Mouse (Mus musculus) bone marrow macrophage, adult 2 months (primary cell): ENCODE measurements around the gene Npas3. TPM values are rescaled to one million over a fixed set of nuclear protein-coding genes. Genes with fewer than 3 reads are reported as not detected.
A peak's percentile ranks its signal among the peaks of the same experiment; 100 is the strongest.

Experiments used
- H3K27ac ChIP-seq: 2 replicates; pipeline ENCODE4 v1.5.1; 2012; ENCODE audit warnings: low read depth, low read length; ENCODE audit not compliant: insufficient read depth
- H3K4me1 ChIP-seq: 2 replicates; pipeline ENCODE4 v1.6.1; 2012; ENCODE audit warnings: low read length; ENCODE audit not compliant: control insufficient read depth, insufficient read depth
- H3K4me3 ChIP-seq: 2 replicates; pipeline ENCODE4 v1.5.1; 2012; ENCODE audit warnings: mild to moderate bottlenecking, low read length, moderate library complexity; ENCODE audit not compliant: insufficient read depth
- CTCF ChIP-seq: IDR thresholded peaks from 2 replicates; pipeline ENCODE4 v1.5.1; 2012; ENCODE audit warnings: low read depth, mild to moderate bottlenecking, low read length, moderate library complexity
- POLR2A ChIP-seq: IDR thresholded peaks from 2 replicates; pipeline ENCODE4 v1.6.1; 2012; ENCODE audit warnings: mild to moderate bottlenecking, low read depth, low read length, borderline replicate concordance
- polyA plus RNA-seq: library from polyadenylated mRNA; stranded (reverse); fragments of >200 nt; gene quantifications from 2 replicates; pipeline ENCODE4 v1.2.4, GENCODE M21; 2012; ENCODE audit not compliant: missing spikeins, insufficient read depth, insufficient read length

Npas3 gene
- polyA plus RNA-seq, 1 experiment: not detected

- TF ChIP-seq POLR2A: no peak
- TF ChIP-seq CTCF: no peak
- Histone ChIP-seq H3K4me1 (no peaks in the 10 kb centered on the region), H3K4me3 (no peak overlapping the region), H3K27ac (no peak overlapping the region)
Observed at GRCm38 (mm10) chr12:53969378-53970174, 721.1 kb downstream of the Npas3 start.

- TF ChIP-seq CTCF: no peak
- TF ChIP-seq POLR2A: no peak
- no peaks in the 10 kb centered on the region for H3K4me1 ChIP-seq
- H3K27ac ChIP-seq: no peak overlapping the region
- no peak overlapping the region for H3K4me3 ChIP-seq
Observed at GRCm38 (mm10) chr12:53970721-53971120, 722.2 kb downstream of the Npas3 start.

- TF ChIP-seq POLR2A (no peak), CTCF (no peak)
Observed at GRCm38 (mm10) chr12:53973414-53973813, 724.9 kb downstream of the Npas3 start.

GRCm38 (mm10) chr12:53981575-53982507 is 733.4 kb downstream of the Npas3 start:
- Histone ChIP-seq H3K4me1 (no peaks in the 10 kb centered on the region), H3K4me3 (no peak overlapping the region), H3K27ac (no peak overlapping the region)
- no peak for TF ChIP-seq POLR2A
- TF ChIP-seq CTCF: no peak

More at GRCm38 (mm10) chr12:53973414-53973813, 724.9 kb downstream of the Npas3 start:
- no peaks in the 10 kb centered on the region for H3K4me1 ChIP-seq
- no peak overlapping the region for H3K27ac ChIP-seq
- no peak overlapping the region for H3K4me3 ChIP-seq

GRCm38 (mm10) chr12:53983946-53984345 is 735.5 kb downstream of the Npas3 start:
- Histone ChIP-seq H3K4me3 (no peak overlapping the region), H3K4me1 (no peaks in the 10 kb centered on the region), H3K27ac (no peak overlapping the region)
- TF ChIP-seq CTCF (no peak), POLR2A (no peak)

- Histone ChIP-seq H3K4me3 (no peak overlapping the region), H3K4me1 (no peaks in the 10 kb centered on the region), H3K27ac (no peak overlapping the region)
- TF ChIP-seq CTCF (no peak), POLR2A (no peak)
Observed at GRCm38 (mm10) chr12:53985851-53986842, 737.7 kb downstream of the Npas3 start.

GRCm38 (mm10) chr12:53992411-53992810 is 743.9 kb downstream of the Npas3 start:
- Histone ChIP-seq H3K4me1 (no peaks in the 10 kb centered on the region), H3K4me3 (no peak overlapping the region), H3K27ac (no peak overlapping the region)
- TF ChIP-seq CTCF (0 out of 2 replicates have a peak, but pooled peaks have one; percentile 14), POLR2A (no peak)

GRCm38 (mm10) chr12:53995710-53996109 is 747.2 kb downstream of the Npas3 start:
- TF ChIP-seq POLR2A (no peak), CTCF (no peak)
- H3K27ac ChIP-seq: no peak overlapping the region
- H3K4me1 ChIP-seq: no peaks in the 10 kb centered on the region

GRCm38 (mm10) chr12:53997141-53997540 is 748.7 kb downstream of the Npas3 start:
- Histone ChIP-seq H3K4me1 (no peaks in the 10 kb centered on the region), H3K27ac (no peak overlapping the region)
- no peak for TF ChIP-seq POLR2A
- TF ChIP-seq CTCF: no peak

More at GRCm38 (mm10) chr12:53995710-53996109, 747.2 kb downstream of the Npas3 start:
- no peak overlapping the region for H3K4me3 ChIP-seq

More at GRCm38 (mm10) chr12:53997141-53997540, 748.7 kb downstream of the Npas3 start:
- H3K4me3 ChIP-seq: no peak overlapping the region
